Mouse (Mus musculus) adrenal gland, adult 8-10 months (tissue): Measurements from ENCODE around the gene Abca5. TPM values are rescaled to one million over a fixed set of nuclear protein-coding genes. Genes with fewer than 3 reads are reported as not detected.

Source experiments
- DNase-seq: peaks from one replicate; pipeline ENCODE4 v3.0.0; 2022
- total RNA-seq, 4 experiments: library from RNA; stranded (reverse); gene quantifications; 2 replicates each; pipeline ENCODE4 v1.2.4; 2022

Abca5 gene
- total RNA-seq, 4 experiments from 2014 or later = 14.9 to 42.9 (median 21.1) TPM

DNA sequence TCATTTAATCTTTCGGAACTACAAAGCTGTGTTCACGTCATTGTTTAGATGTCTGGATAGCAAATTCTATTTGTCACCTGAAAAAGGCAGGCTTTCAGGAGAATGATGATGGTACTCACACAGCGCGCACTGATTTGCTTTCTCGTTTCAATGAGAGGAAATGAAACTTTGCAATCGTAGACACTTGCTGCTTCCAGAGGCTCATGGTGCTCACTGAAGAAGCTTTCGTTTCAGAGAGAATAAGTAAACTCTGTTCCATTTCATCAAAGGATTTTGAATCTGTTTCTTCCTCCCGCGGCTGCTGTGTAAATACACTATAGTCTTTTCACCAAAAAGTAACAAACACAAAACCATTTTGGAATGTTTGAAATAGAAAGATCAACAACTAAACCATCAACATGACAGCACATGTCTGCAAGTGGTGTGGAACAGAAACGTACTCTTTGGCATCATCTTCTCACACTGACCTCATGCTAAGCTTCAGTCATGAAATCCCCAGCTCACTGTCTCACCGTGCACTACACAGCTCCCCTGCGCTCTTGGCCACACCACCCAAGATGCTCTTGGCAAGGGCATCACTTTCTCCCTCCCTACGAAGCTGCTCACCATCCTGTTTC lies 39.5 kb downstream of the Abca5 start:
- DNase-seq = no peak

DNA sequence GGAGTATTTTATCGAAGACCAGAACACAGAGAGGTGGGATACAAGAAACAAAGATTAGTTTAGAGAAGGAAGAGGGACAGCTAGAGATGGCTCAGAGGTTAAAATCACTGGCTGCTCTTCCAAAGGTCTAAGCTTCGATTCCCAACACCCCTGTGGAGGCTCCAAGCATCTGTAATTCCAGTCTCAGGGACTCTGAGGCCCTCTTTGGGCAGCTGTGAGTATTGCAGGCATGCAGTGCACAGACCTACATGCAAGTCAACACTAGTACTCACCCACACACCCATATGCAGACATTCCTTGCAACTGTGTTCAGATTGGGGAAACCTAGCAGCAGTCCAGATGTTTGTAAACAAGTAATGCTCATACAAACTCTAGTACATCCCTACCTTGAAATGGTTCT lies 46.9 kb downstream of the Abca5 start:
- DNase-seq = no peak

DNA sequence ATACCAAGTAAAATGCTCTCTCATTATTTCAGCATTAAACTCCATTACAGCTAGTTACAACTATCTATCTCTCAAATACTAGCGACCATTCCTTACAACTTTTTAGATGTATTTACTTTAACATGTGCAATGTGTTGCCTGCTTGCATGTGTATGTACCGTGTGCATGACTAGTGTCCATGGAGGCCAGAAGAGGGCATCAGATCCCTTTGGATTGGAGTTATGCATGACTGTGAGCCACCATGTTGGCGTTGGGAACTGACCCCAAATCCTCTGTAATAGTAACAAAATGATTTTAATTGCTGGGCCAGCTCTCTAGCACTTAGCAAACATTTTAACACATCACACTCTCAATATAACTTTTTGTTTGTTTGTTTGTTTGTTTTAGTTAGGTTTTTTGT lies 49.1 kb downstream of the Abca5 start:
- no peak for DNase-seq

DNA sequence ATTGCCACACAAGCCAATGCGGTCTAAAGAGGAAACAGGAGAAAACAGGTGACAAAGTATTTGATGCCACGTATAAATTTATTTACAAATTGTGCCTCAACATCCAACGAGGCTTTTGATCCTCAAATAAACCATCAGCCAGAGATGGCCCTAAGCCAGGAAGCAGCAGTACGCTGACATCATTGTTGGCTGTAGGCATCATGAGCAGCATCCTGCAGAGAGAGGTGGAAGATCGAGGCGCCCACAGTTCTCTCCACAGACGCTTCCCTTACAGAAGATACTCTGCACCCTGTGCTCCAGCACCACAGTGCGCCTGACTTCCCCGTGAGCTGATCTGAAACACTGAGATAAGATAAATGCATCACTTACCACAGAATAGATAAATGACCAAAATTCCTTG lies 49.8 kb downstream of the Abca5 start:
- no peak for DNase-seq

DNA sequence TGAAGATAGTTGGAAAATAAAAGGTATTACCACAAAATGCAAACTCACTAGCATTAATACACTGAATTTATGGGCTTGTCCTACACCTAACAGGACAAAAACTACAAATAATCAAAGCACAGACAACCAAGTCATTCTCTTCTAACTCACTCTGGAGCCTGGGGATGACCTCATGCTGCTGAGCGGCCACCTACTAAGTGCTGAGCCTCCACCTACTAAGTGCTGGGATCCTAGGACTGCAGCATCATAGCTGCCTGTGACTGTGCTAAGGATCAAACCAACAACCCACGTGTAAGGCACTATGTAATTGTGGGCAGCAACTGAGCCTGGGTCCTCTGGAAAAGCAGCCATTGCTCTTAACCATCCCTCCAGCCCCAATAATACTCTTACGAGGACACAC lies 51.2 kb downstream of the Abca5 start:
- DNase-seq = no peak

DNA sequence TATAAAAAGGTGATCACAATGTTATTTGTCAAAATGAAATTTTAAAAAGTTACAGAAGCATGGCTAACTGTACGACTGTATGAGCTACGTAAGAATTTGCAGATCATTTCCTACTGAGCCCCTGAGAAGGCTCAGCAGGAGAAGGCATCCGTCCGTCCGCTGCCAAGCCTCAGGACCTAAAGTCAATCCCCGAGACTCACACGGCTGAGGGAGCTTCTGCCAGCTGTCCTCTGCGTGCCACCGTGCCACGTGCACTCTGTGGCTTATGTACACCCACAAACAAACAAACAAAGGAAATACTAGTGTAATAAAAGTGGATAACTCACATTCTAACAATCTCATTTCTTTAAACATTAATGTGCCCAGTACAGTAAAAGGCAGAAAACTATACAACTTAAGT lies 52.7 kb downstream of the Abca5 start:
- no peak for DNase-seq

DNA sequence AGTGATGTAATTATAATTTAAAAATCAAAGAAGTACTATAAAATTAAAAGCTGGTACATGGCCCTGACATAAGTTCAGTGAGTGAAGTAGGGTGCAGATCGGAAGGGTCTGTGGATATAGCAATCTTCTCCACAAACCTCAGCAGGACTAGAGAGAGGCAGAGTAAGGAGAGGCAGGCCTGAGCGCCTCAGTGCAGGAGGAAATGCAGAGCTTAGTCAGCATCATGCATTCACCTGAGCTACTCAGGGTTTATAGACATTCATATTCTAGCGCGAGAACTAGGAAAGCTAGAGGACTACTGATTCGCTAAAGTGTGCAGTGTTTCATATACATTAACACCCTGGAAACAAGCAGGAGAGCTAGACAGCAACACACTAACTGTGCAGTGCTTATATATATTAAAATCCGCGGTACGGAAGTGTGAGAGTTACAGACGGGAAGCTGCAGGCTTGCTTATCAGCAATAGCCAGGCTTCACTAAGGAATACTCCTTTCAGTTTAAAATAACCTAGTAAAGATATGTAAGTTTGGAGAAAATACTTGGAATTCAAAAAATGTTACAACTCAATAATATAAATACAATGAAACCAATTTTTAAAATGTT lies 53.2 kb downstream of the Abca5 start:
- no peak for DNase-seq

DNA sequence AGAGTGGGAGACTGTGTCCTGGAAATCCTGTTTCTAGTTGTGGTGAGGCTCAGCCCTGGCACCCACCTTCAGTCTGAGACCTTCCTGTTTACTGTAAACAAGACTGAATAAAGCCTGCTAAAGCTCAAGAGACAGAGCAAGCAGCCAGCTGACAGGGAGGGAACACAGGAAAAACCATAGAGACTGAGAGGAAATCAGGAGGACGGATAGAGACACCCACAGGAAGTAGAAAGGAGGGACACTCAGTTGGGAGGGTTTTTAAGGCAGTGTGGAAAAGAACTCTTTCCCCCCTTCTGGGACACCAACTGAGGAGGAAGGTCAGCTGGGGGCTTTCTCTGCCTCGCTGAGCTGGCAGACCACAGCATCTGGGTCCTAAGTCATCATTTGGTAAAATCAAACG lies 62.7 kb downstream of the Abca5 start:
- no peak for DNase-seq

DNA sequence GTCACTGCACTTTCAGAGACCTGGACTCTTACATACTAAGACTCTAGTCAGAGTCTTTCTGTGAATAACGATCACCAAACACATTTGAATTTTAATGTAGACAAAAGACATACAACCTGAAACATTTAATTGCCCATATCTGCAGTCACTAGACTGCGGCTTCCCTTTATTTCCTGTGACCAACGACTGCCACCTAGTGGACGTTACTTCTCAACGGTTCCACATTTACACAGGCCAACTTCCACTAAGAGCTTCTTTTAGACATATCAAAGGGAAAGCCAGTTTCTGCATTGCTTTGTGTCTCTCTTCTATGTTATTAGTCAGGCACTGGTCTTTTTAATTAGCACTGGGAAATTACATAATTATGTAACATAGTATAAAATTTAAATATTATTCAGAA lies 65.8 kb downstream of the Abca5 start:
- no peak for DNase-seq

DNA sequence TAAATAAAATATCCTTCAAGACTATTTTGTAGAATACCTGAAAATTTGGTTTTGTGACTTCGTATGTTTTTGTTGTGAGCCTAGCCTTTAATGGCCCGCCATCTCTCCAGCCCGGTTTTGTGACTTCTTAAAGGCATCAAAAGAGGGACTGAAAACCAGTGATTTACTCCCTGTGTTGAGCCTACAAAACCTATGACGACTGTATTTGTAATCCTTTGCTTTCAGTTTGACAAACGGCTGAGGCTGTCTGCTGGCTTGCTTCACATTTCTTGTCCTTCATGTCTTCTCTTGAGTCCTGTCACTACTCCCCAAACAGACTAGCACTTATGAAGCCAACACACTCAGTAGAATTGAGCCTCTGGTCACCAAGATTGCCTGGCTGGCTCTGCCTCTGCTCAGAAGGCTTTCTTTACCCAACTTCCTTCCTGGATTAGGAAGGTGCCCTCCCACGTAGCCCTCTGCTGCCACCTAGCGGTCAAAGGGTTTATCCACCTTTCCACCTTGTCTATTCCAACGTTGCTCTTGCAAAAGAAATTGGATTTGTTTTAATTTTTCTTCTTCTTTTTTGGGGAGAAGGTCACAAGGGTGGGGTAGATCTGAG lies 69.2 kb downstream of the Abca5 start:
- DNase-seq = peak; percentile 70

DNA sequence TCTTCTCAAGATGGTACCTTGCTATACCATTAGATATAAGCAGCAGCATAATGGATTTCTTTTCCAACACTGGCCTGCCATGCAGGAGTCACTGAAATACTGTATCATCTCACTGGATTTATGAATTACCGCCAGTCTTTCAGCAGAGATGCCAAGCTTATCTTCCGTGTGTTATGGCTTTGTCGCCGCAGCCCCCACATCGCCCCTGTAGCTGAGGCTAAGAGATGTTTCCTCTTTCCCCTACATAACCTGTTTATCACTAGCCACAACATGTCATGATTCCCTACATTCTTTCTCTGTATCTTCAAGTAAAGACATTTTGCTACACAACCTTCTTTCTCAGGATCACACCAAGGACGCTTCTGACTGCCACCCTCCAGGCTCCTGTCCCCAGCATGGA lies 70.3 kb downstream of the Abca5 start:
- no peak for DNase-seq

DNA sequence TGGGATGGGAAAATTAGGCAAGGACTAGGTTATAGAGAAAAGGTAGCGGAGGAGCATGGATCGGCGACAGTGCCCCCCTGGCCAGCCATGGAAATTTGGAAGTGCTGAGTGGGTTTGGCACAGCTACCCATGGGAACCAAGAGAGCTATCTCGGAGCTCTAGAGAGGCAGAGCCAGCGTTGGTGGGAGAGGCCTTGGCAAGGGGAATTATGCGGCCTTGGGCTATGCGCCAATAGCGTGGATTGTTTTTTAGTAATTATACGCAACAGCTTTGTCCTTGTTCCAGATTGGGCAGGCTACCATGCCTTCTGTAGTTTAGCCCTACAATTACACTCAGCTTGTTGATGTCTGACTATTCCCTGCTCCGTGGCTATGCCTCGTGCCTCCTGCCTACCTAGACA lies 70.8 kb downstream of the Abca5 start:
- DNase-seq = peak; percentile 19

DNA sequence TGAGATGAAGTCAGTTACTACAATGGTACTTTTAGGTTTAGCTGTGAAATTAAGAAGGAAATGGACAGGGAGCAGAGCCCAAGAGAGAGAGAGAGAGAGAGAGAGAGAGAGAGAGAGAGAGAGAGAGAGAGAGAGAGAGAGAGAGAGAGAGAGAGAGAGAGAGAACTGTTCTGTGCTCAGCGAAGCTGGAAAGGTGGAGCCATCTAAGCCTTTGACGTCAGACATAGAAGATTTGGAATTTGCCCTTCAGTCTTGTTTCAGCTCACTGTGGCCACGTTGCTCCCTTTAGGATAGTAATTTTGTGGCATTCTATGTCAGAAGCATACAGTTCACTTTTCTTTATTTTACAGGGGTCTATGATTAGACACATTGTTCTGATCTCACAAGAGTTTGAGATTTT lies 75.6 kb downstream of the Abca5 start:
- DNase-seq = no peak

DNA sequence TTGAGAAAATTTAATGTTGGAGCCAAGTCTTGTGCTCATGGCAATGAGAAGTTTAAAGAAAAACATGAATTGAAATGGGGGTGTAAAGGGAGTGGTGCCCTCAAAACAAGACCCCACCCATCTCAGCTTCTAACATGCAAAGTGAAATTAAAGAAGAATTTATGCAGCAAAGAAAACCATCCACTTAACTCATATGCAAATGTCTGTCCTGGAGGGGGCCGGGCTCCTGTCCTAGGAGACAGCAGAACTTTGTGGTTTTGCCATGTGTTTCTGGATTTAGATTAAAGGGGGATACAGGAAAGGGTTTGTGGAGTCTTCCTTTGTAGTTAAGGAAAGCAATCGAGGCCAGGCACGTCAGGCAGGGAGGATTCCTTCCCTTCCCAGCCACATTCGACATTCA lies 79.6 kb downstream of the Abca5 start:
- DNase-seq = no peak

DNA sequence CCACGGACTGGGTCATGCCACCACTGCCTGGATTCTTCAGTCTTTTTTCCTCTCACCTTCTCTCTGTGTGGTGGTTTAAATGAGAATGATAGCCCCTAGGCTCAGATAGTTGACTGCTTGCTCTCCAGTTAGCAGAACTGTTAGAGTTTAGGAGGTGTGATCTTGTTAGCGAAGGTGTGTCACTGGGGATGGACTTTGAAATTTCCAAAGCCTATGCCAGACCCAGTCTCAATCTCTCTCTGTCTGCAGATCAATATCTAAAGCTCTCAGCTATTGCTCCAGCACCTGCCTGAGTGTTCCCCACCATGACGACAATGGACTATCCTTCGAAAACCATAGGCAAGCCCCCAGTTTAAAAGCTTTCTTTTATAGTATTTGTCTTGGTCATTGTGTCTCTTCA lies 80.5 kb downstream of the Abca5 start:
- no peak for DNase-seq

DNA sequence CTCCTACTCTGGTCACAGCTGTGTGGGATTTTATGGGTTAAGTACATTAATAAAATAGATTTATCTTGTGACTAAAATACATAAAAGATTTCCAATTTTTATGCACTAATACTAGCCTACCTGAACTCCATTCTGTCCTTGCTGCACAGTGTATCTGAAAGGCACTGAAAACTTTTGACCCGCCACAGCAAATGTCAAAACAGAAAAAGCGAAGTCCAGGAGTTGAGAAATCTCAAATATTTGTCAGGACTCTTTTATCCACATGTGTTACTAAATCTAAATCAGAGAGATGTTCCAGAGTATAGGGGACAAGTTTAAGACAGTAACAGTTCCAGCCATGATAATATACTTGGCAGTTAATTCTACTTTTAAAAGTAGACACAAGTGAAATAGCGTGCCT lies 85.3 kb downstream of the Abca5 start:
- no peak for DNase-seq

DNA sequence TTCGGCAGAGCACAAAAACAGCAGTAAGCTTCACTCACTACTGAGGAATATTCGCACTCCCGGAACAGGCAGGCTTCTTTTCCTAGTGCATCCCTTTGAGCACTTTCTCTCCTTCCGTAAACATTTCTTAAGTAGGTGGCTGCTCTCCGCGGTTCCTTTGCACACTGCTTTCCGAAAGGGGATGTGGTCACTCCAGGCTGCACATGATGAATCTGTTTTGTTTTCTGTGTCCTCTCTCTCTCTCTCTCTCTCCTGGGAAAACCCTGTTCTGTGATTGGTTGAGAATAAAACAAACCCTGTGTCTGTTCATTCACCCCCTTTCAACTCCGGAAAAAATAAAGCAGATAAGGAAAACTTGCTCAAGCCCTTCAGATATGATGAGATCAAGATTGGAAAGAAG lies 86.0 kb downstream of the Abca5 start, which contains the start of gene Abca6:
Gene Abca6 (minus strand): TSS at position 243 of the 400 bp plus-strand sequence.
- no peak for DNase-seq

DNA sequence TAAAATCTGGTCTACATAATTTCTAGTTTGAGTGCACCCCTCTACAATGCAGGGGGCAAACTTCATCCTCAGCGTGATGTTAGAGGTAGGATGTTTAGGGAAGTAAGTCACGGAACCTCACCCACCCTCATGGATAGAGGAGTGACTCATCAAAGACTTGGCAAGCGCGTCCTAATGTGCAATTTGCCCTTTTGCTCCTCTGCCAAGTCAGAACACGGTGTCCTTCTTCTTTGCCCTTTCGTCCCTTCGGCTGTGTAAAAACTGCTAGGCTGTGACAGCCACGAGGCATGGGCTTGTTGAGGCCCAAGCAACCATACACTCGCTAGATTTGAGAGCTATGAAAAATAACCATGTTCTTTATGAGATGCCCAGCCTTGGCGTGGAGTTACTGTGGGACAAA lies 92.8 kb downstream of the Abca5 start:
- peak; percentile 85 for DNase-seq

DNA sequence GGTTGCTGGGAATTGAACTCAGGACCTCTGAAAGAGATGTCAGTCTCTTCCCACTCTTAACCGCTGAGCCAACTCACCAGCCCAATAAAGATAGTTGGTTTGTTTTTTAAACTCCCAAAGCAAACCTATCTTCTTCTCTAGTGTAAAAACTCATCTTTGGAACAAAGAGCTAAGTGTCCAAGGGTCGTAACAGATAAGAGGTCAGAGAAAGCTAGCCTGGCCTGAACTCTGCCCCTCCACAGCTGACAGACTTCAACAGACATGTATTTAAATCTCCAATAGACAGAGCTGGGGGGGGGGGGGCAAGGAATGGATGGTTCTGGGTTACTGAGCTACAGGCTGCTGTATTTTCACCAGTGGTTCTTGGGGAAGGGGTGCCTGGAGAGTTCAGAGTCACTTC lies 100.0 kb downstream of the Abca5 start:
- no peak for DNase-seq

DNA sequence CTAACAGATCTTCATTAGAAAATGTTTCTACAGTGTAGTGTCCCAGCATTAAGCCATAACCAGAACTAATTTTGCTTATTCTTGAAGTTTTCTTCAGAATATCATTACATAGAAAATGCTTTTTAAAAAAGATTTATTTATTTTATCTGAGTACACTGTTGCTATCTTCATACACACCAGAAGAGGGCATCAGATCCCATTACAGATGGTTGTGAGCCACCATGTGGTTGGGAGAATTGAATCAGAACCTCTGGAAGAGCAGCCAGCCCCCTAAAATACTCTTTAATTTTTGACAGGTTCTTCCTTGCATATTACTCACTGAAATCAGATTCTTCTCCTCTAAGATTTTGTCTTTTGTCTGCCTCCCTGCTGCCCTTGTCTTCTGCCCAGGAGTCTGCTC lies 104.5 kb downstream of the Abca5 start:
- DNase-seq = no peak
